Mouse (Mus musculus): ENCODE measurements around the gene Chtf18.
A peak's percentile ranks its signal among the peaks of the same experiment; 100 is the strongest.

DNA sequence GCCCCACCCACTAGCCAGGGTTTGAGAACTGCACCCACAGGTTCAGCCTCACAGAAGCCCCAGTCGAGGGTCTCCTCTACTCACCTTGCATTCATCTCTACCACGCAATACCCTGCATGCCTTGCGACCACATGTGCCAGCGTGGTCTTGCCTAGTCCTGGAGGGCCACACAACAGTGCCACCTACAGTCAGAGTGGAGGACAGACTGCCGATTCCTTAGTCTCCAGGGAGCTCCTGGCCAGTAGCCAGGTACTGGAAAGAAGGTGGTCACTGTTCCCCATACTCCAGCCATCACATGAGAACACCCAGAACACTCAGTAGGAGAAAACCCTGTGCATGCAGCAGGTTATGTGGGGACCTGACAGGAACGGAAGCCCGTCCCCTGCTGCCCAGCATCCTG, 3.3 kb downstream of the Chtf18 start:
- TF ChIP-seq POLR2A (IDR thresholded peaks at IDR 0.05; ENCODE audit: insufficient read depth, low read length): no peak
- TF ChIP-seq CTCF (IDR thresholded peaks at IDR 0.05; ENCODE audit: low read depth, low read length): peak; percentile 97

All from ES-Bruce4 (cell line).